Mouse (Mus musculus) lung, adult 2 months (tissue): ENCODE results near the gene Ugp2. TPM values are rescaled to one million over a fixed set of nuclear protein-coding genes. Genes with fewer than 3 reads are reported as not detected.

Experiments
- DNase-seq: peaks from one replicate; pipeline ENCODE4 v3.0.0; 2022
- H3K4me1 ChIP-seq: fragments of 200-500 bp; 2 replicates; pipeline ENCODE4 v1.6.1; 2011; ENCODE audit warnings: low read length; ENCODE audit not compliant: control insufficient read depth, insufficient read depth
- H3K4me3 ChIP-seq: fragments of 200-500 bp; replicated peaks from 2 replicates; pipeline ENCODE3; 2011; ENCODE audit warnings: low read depth, mild to moderate bottlenecking, control low read depth, low read length; ENCODE audit errors: extremely low read depth
- CTCF ChIP-seq: fragments of 200-500 bp; IDR thresholded peaks from 2 replicates; pipeline ENCODE4 v1.5.1; 2011; ENCODE audit warnings: mild to moderate bottlenecking, low read length, control low read depth; ENCODE audit not compliant: insufficient read depth
- POLR2A ChIP-seq: fragments of 200-500 bp; IDR thresholded peaks from 2 replicates; pipeline ENCODE4 v1.6.1; 2011; ENCODE audit warnings: low read depth, mild to moderate bottlenecking, control low read depth, low read length, borderline replicate concordance; ENCODE audit errors: extremely low read depth
- WGBS: fragments of 180-500 bp; shearing (Covaris S2); methylation state at CpG from one replicate; pipeline ENCODE4 v1.1.7; 2018; 5-methylcytosine and 5-hydroxymethylcytosine counted together
- polyA plus RNA-seq: library from polyadenylated mRNA; depleted of rRNA; stranded (reverse); fragments of >200 nt; gene quantifications from 2 replicates; pipeline ENCODE4 v1.2.3, GENCODE M21; 2012

Gene Ugp2
- polyA plus RNA-seq, 1 experiment = 9.8 TPM

GRCm38 (mm10) chr11:21386790-21387189 is 15.8 kb upstream of the Ugp2 start:
- Histone ChIP-seq H3K4me1 (no peaks in the 10 kb centered on the region), H3K4me3 (no peak overlapping the region)
- TF ChIP-seq POLR2A (no peak), CTCF (no peak)
- WGBS = 61% methylated on average over 4 of the region's 4 CpGs
- no peak for DNase-seq

GRCm38 (mm10) chr11:21374096-21374495 is 3.1 kb upstream of the Ugp2 start:
- peaks cover 6% of the 10 kb centered on the region for H3K4me1 ChIP-seq
- TF ChIP-seq CTCF = no peak
- no peak for TF ChIP-seq POLR2A
- no peak overlapping the region for H3K4me3 ChIP-seq
- no peak for DNase-seq
- WGBS = 77% methylated on average over 3 of the region's 3 CpGs

- DNase-seq = peak; percentile 74
- under 1% methylated on average over 54 of the region's 69 CpGs for WGBS
- peaks cover 11% of the 10 kb centered on the region for H3K4me1 ChIP-seq
- H3K4me3 ChIP-seq = peak overlapping the region; percentile 90
- TF ChIP-seq POLR2A = peak; percentile 51; the same call in 1 of the 2 replicates
- TF ChIP-seq CTCF = no peak
These were observed 441 bp downstream of the Ugp2 start for GRCm38 (mm10) chr11:21370399-21371121.

GRCm38 (mm10) chr11:21369248-21370016 is 1.6 kb downstream of the Ugp2 start:
- TF ChIP-seq POLR2A (no peak), CTCF (no peak)
- H3K4me1 ChIP-seq = peaks cover 11% of the 10 kb centered on the region
- WGBS = 14% methylated on average over 9 of the region's 9 CpGs
- peak overlapping the region; percentile 90 for H3K4me3 ChIP-seq
- no peak for DNase-seq

- no peak for DNase-seq
- TF ChIP-seq POLR2A (no peak), CTCF (no peak)
- WGBS = 29% methylated on average over 7 of the region's 7 CpGs
- H3K4me1 ChIP-seq = peaks cover 11% of the 10 kb centered on the region
- H3K4me3 ChIP-seq = peak overlapping the region; percentile 23
These were observed 2.5 kb downstream of the Ugp2 start for GRCm38 (mm10) chr11:21368466-21368865.

- peaks cover 4% of the 10 kb centered on the region for H3K4me1 ChIP-seq
- H3K4me3 ChIP-seq = no peak overlapping the region
- no peak for DNase-seq
- TF ChIP-seq CTCF = no peak
- TF ChIP-seq POLR2A = no peak
- WGBS = 84% methylated on average over 4 of the region's 4 CpGs
These were observed 7.7 kb downstream of the Ugp2 start for GRCm38 (mm10) chr11:21363144-21363940.

GRCm38 (mm10) chr11:21351296-21351695 is 19.7 kb downstream of the Ugp2 start:
- no peak for DNase-seq
- Histone ChIP-seq H3K4me1 (no peaks in the 10 kb centered on the region), H3K4me3 (no peak overlapping the region)
- 91% methylated on average over 7 of the region's 7 CpGs for WGBS
- TF ChIP-seq POLR2A (no peak), CTCF (no peak)

- no peaks in the 10 kb centered on the region for H3K4me1 ChIP-seq
- TF ChIP-seq CTCF = no peak
- TF ChIP-seq POLR2A = no peak
- WGBS = 93% methylated on average over 2 of the region's 2 CpGs
- H3K4me3 ChIP-seq = no peak overlapping the region
- DNase-seq = no peak
These were observed 22.1 kb downstream of the Ugp2 start for GRCm38 (mm10) chr11:21348890-21349289.

- WGBS = 94% methylated on average over 3 of the region's 3 CpGs
- TF ChIP-seq POLR2A (no peak), CTCF (no peak)
- Histone ChIP-seq H3K4me1 (no peaks in the 10 kb centered on the region), H3K4me3 (no peak overlapping the region)
- DNase-seq = no peak
These were observed 25.0 kb downstream of the Ugp2 start for GRCm38 (mm10) chr11:21346020-21346419.
